Mouse (Mus musculus) CD4-positive, CD25-positive, alpha-beta regulatory T cell, adult 4 months (primary cell): ENCODE measurements around the gene Rpp14. TPM values are rescaled to one million over a fixed set of nuclear protein-coding genes. Genes with fewer than 3 reads are reported as not detected.

Experiments
- ATAC-seq: one replicate; pipeline ENCODE4 v1.8.0; 2017
- polyA plus RNA-seq, 2 experiments: library from polyadenylated mRNA; unstranded; fragments of 100-300 nt; shearing (Covaris generic); gene quantifications; one replicate each; pipeline ENCODE4 v1.2.1; 2017

Rpp14 gene
- polyA plus RNA-seq, 2 experiments from 2014 or later: 36.6 to 42.7 TPM

DNA sequence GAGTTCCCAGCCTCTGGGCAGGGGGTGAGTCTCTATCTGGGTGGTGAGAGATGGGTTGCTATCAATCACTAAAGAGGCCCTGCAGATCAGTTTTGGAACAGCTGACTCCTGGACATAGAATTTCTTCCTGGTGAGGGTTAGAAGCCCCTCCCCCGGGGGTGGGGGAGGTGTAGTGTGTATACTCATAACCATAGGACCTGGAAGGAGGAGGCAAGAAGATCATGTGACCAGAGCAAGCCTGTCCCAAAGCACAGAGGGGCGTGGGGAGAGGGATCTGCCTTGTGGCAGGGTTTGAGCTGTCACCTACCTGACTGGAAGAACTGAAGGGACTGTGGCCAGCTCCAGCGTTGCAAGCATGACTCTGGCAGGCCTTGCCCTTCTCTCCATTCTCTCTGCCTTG, 18.1 kb upstream of the Rpp14 start:
- ATAC-seq: no peak

DNA sequence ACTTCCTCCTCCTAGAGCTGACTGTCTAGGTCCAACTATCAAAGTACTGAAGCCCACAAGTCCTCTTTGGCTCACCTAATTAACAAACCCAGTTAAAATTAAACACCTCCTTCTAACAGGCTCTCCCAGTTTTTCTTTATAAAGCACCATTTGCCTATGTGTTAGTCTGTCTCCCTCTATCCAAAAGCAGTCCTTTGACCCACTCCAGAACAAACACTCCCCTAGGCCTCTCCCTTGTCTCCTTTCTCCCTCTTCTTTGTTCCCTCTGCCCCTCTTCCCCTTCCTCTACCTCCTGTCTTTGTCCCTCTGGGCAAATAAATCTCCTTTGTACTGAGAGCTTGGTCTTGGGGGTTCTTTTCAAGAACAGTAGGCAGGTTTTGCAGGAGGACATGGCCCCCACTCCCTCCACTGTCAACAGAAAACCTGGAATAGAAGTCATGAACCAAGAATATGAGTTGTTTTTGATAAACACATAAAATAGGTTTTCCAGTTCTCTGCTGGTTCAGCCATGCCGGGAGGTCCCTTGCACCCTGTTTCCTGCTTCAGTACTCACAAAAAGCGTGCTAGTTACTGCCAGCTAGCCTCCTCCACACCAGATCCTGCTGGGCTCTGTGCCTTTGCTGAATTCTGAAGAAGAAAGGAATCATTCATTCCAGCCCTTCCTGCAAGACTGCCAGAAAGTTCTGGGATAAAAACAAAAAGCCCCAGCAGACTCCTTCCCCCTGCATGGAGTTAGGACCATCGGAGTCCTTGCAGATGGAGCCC, 17.4 kb upstream of the Rpp14 start:
- ATAC-seq: no peak

DNA sequence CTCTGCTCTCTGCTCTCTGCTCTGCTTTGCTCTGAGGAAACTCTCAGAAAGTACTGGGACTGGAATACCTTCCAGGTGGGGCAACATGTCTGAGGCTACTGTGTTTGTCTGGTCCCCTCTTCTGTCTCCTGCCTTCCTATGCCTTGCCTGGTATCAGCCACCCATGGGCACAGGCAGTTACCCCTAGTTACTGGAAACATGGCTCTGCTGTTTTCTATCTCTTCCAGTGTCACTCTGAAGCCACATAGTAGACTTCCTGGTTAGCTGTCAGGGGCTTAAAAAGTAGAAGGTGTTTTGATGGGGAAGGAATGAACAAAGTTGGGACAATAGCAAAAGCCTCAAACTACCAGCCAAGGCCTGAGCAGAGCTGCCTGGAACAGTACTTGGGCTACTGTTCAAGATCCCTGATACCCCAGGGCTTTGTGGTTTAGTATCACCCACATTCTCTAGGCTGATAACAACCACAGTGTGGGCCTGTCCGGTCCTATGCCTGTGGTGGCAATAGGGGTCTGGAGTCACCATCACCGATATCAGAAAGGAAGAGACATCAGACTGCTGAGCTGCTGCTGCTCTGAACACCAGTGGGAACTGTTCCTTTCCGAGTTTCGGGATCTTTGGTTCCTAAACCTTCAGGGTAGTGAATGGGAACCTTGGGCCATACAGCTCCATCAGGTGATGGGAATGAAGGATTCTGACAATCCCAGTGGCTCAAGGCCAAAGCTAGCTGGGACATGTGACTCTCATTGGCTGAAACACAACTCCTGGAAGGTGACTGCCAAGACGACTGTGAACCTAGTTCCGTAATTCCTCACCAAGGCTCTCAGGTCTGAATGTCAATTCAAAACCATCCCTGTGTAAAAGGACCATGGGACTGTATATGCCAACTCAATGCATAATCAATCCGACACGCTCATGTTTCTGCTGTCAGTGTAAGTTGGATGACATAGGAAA, 16.1 kb upstream of the Rpp14 start:
- ATAC-seq: no peak

DNA sequence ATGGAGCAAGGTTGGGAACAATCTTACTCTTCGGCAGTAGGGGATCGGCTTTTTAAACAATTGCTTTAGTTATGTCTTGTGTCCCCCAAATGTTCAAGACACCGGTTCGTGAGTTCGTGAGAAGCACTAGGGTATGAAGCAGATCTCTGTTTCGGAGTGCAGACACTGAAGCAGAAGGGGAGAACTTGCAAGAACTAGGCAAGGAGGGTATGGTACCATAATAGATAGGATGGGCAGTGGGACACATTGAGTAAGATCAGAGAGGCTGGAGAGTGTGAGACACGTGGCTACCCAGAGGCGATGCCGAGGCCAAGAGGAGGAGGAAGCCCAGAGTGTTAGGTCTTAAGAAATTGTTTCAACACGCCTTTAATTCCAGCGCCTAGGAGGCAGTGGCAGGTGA, 551 bp downstream of the Rpp14 start:
- ATAC-seq: peak; percentile 13

DNA sequence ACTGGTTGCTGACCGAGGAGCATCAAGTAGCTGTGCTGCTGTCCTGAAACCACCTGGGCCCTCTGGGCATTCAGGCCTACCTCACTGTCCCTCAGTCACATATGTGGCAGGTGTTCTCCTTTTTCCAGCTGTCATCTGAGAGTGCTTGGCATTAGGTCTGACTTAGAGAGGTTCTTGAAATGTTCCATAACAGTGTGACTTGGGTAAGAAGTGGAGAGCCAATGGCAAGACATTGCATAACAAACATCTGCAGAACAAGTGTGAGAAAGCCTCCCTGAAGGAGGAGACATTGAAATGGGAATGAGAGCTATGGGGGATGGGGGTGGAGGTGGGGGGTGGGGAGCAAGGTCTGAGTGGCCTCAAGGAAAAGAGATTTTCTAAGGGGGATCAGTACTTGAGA, 2.8 kb downstream of the Rpp14 start:
- no peak for ATAC-seq

DNA sequence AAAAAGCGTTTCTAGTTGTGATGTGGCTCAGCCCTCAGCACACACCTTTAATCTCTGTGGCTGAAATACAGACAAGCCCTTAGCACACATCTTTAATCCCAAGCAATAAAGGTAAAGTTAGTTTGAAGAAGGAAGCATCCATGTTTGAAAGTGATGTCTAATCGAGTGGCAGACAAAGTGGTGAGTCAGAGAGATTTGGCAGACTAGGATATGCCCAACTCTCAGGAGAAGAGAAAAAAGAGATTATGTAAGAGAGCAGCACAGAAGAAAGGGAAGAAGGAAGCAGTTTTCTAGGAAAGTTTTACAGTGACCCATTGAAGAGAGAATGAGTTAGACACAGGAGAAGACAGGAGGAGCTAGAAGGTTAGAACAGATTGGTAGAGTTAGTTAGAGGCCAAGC, 8.8 kb downstream of the Rpp14 start:
- no peak for ATAC-seq

DNA sequence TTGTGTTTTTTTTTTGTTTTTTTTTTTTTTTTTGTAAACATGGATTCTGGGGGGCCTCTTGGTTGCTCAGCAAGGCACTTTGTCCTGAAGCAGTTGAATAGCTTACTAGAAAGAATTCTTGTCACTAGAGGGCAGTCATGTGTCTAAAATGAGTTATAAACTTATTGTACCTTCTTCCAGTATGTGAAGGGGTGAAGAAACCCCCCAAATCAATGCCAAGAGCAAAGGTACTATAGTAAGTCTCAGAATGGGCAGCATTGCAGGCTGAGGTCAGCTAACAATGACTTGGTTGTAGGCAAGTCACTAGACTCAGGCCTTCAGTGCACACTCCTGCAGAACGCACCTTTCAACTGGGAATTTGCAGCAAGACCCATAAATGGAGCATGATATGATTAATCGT, 12.4 kb downstream of the Rpp14 start:
- ATAC-seq: peak; percentile 71

DNA sequence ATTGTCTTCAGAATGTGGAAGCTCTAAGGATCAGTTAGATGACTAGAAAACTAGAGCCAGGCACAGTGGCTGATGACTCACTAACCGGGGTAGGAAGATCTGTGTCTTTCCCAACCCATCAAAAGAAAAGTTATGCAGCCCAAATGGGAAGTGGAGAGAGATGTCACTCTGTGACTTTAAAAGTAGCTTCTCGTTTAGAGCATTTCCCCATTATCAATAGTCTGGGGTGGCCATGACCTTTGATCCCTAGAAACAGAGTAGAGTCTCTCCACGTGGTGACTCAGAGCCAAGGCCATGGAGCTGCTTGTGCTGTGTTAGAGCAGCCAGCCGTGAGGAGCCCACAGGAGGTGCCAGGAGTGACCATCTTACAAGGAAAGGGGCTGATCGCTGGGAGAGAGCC, 13.3 kb downstream of the Rpp14 start:
- no peak for ATAC-seq

DNA sequence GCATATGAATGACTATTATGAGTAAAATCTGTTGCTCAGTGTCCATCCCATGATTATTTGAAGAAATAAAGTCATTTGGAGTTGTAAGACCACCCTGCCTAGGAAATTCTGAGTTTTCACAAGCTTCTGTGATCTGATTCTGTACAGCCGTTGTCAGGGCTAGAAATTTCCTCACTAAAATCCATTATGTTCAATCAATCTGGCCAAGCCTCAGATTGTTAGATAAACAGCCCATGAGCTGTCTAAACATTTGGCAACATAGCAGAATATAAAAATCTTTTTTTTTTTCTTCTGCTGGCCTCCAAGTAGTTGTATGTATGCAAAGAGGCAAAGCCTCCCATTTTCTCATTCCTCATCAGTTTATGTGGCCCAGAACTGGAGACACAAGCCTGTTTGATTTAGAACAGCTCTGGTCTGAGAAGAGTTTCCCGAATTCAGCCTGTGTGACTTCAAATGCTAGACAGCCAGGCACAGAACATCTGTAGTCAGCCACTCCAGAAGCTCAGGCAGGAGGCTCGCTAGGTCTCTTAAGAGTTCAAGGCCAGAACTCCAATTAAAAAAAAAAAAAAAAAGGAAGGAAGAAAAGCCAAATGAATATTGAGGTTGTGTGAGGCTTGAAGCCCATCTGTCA, 14.9 kb downstream of the Rpp14 start:
- ATAC-seq: no peak

DNA sequence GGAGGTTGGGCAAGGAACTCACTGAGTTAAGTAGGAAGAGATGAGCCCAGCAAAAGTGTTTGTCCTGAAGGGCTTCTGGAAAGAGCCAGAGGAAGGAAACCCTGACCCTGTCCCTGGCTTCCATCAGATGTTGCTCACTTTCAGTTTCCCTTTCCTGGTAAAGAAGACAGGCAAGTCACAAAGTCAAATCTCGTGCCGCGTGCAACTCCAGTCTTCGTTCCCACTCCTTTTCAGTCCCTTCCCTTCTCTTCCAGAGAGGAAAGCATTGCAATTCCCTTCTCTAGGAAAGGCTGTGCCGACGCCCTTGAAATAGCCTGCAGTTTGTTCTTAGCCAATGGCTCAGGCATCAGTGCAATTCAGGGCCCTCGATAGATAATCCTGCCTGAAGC, 15.4 kb downstream of the Rpp14 start:
- ATAC-seq: no peak

DNA sequence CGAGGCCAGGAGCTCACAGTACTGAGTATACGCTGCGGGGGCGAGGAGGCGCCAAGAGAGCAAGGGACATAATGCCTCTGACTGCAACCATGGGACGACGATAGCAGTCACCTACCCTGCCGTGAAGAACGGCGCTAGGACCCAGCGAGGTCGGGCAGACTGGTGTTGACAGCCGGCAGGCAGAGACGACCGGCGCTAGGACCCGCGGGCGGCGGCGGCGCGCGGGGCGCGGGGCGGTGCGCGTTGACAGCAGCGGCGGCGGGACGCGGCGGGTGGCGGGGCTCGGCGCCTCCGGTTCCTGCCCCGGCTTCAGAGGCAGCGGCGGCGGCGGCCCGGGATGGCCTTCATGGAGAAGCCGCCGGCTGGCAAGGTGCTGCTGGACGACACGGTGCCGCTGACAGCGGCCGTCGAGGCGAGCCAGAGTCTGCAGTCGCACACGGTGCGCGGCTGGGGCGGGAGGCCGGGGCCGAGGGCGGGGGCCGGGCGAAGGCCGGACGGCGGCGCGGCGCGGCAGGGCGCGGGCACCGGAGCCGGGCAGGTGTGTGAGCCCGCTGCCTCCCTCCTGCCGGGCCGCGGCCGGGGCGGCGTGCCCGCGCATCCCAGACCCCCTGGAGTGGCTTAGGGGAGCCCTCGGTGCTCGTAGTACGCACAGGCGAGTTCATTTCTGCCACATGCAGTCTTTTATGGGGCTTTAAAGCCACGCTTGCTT, 18.0 kb downstream of the Rpp14 start, which contains the start of gene Pxk:
Gene Pxk (plus strand): TSS at position 234 of the 709 bp plus-strand sequence.
- ATAC-seq: peak; percentile 90

DNA sequence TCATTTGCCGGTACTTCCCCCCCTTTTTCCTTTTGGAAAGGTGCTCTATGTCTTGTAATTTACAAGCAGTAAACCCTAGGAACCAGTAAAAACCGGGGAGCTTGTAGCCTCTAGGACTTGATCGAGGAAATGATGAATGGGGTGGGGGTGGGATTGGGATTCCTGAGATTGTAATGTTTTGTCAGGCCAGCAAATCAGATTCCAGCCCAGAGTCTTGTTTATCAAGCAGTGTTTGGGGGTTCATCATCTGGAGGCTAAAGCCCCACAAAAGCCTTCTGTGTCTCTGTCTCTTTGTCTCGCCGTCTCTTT, 18.5 kb downstream of the Rpp14 start:
- no peak for ATAC-seq

DNA sequence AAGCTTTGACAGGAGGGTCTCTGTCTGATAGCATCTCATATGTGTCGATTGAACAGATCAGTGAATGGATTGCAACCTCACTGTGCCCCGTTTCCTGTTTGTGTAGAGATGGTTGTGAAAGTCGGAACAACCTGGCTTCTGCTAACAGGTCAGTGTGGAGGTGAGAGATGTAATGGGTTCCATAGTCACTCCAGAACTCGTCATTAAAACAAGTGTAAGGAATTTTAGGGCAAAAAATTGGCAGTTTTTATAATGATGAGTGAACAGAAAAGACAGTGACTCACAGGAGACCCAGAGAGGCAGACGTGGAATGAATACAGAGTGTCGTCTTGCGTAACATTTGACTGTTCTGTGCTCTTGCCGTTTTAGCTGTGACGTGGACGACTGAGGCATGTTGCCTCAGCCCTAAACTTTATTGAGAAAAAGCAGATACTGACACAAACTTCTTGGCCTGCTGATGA, 19.4 kb downstream of the Rpp14 start:
- peak; percentile 55 for ATAC-seq

DNA sequence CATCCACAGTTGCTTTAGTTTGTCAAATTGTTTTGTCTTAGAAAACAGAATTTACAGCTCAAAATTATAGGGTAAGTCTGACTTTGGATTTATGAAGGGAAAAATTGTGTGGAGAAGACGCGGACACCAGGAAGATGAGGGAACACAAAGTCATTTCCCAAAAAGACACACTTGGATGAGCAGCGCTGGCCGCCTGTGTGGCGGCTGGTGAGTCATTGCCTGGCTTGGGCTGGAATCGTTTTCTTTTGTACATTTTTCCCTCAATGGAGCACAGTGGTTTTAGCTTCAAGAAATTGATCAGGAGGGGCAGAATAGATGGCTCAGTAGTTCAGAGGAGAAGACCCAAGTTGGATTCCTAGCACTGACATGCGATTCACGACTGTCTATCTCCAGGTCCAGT, 21.7 kb downstream of the Rpp14 start:
- ATAC-seq: no peak

DNA sequence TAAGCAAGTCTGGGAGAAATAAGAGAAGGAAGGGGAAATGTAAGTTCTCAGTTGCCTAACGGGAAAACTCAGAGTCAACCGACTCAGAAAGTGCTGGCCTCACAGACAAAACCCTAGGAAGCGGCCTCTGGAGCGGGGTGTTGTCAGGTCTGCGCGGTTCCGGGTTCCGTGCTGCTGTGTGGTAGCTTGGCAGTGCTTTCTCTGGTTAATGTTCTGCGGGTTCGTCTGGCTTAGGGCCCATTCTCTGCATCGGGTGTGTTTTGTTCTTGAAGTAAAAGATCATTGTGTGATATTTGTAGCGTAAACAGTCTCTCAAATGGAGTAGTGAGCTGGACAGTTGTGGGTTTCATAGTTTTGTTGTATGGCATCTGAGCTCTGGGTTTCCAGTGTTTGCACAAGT, 22.5 kb downstream of the Rpp14 start:
- no peak for ATAC-seq

DNA sequence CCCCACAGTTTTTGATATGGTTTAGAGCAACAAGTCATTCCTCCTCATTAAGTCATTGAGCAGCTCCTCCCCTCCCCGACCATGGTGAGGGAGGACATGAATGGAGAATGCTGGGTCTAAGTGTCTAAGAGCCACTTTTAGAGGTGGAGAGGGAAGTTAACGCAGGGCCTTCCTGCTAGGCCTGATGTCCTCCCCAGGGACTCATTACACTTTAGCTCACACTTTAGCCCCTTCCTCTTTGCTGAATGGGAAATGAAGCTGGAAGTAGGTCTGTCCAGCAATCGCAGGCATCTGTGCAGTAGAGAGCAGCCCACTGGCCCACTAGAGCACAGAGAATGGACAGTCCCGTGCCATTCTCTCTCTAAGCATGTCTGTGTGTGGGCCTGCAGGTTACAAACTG, 27.9 kb downstream of the Rpp14 start:
- no peak for ATAC-seq

DNA sequence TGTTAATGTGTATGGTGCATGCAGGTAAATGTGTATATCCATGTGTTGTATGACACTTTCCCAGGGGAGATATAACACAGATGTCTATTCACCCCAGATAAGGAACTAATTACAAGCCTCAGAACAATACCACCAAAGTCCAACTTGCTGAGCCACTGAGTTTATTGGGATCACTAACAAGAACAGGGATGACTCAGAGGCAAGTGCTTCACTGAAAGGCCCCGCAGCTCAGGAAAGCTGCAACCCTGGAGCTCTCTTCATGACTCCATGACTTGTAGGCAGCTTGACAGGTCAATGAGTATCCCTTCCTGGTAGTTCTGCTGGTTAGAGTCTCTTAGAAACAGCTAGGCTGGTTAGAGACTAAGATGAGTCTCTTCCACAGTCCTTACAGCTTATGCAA, 28.8 kb downstream of the Rpp14 start:
- no peak for ATAC-seq

DNA sequence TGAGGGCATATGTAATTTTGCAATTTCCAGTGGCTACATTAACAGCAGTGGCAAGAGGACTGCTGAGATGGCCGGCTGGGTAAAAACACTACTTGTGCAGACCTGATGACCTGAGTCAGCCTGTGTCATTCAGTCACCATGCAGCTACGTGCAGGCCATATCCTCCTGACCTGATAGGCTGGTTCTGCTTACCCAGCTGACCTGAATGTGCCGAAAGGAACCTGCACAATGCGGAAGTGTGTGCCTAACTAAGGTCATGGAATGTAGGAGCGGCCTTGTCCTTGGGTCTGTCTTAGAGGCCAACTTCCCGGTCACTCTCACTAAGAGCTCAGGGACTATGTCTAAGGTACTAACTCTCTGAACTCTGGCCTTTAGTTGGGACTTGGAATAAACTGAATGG, 31.4 kb downstream of the Rpp14 start:
- no peak for ATAC-seq

DNA sequence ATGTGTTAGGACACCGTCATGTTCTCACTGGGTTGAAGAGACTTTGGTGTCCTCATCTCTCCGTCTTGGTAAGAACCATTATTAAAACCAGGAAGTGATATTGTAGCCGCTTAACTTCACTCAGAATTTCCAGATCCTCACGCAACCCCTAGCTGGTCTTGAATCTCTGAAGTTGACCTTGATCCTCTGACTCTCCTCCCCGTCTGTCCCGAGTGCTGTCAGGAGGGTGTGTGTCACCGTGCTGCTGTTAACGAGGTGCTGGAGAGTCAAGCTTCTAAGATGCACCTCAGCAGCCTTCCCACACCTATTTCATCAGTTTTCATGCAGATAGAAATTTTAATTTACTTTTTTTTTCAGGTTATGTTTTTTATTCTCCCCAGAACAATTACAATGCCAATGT, 31.9 kb downstream of the Rpp14 start:
- ATAC-seq: no peak

DNA sequence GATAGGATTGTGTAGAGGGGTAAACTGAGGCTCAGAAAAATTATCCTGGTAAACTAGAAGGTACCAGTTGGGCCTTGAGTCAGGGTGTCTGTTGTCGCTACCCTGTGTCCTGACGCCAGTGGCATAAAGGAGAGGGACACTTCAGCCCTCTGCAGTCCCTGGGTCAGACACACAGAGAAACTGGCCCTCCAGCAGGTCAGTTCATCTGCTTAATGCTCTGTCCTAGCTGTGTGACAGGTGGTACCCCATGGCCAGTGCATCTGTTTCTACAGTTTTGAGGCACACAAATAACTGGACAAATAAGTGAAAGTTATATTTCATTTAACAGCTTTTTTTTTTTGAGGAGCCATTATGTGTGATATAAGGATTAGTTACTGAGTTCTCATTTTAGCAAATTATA, 33.4 kb downstream of the Rpp14 start:
- no peak for ATAC-seq

DNA sequence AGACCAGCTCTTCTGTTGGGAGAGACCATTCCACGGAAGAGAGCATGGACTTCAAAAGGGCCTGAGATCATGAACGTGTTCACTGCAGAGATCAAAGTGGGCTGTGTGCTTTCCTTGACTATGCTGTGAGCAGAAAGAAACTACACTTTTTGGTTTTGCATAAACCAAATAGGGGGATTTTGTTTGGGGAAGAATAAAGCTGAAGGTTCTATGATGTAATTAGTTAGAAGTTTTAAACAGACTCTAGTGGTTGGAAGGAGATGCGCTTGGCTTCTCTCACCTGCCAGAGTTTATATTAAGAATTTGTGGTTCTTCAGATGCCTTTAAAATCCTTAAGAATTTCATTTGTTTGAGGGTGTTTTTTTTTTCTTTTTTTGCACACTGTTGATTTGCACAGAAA, 34.1 kb downstream of the Rpp14 start:
- no peak for ATAC-seq

DNA sequence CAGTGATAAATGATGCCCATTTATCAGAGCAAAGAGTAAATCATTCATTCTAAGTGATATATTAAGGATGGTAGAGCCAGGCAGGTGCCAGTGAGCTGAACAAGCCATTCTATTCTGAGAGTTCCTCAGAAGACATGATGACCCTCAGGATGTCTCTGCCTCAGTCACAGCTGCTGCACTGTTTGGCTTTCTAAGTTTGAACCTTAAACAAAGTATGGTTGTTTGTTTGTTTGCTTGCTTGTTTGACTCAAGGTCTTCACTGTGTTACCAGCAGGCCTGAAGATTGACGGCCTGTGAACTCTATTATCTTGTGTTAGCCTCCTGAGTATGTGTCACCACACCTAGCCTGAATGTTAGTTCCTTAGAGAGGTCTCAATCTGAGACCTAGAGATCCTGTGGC, 34.6 kb downstream of the Rpp14 start:
- ATAC-seq: no peak

DNA sequence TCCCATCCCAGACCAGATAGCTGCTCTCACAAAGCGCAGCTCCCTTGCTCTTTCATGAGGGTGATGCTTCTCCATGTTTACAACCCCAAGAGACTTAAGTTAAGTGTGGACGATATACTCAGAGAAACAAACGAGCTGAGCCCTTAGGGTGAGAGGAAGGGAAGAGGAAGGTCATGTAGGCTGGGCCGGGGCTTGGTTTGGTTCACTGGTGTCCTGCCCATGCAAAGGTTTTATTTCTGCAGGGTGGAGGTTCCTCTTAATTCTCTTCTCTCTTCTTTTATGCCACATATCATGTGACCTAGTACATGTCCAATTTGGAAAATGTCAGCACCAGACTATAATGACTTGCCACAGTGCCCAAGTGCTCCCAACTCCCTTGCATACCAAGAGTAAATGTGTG, 35.6 kb downstream of the Rpp14 start:
- no peak for ATAC-seq
